Mouse (Mus musculus): ENCODE data around the gene Mprip. TPM values are rescaled to one million over a fixed set of nuclear protein-coding genes. Genes with fewer than 3 reads are reported as not detected.
A peak's percentile ranks its signal among the peaks of the same experiment; 100 is the strongest.

Mprip gene
- polyA plus RNA-seq, 1 experiment: 246 TPM

DNA sequence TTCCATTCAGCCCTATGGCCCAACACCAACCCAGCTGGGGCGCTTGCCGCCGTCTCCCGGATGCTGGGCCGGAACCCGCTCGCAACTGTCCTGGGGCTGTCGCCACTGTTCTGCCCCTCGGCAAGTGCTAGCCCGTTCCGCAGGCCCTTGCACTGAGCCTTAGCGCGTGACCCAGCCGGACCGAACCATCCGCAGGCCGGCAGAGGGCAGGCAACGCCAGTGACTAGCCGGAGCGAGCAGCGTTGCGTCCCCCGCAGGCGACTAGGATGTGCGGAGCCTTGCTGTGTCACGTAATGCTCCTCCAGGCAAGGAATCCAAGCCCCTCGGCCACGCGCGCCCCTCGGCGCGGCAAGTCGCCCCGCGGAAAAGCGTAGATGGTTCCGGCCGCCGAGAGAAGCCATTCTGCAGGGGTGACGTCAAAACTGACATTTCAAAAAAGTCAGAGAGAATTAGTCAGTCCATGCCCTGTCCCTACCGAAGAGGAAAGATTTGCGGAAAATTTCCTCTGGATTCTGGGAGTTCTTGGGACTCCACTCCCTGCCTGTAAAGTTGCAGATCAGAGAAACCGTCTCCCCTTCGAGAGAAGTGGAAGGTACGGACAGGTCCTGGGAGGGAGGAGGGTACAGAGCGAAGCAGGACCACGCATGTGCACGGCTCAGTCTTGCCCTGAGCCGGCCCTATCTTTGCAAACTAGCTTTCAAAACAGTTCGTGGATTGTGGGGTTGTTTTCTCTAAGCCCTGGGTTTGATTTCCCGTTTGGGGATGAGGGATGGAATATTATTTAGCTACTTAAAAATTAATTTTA, 148.8 kb downstream of the Mprip start, which contains the start of gene Flcn:
Gene Flcn (minus strand): TSS at position 347 of the 805 bp plus-strand sequence.
- Histone ChIP-seq H3K27ac (ENCODE audit: control insufficient read depth, insufficient read depth, low read depth, low read length) (peak within 1 kb of the TSS; percentile 98), H3K27me3 (ENCODE audit: control insufficient read depth, insufficient read depth, low read length) (no peaks in the 10 kb centered on the region), H3K4me1 (ENCODE audit: control insufficient read depth, insufficient read depth, low read length) (peaks cover 7% of the 10 kb centered on the region), H3K36me3 (ENCODE audit: control insufficient read depth, insufficient read depth, low read length) (no peaks in the 10 kb centered on the region; the same call in 1 of the 2 replicates), H3K4me3 (ENCODE audit: control insufficient read depth, low read depth, low read length) (peak within 1 kb of the TSS; percentile 90)
- TF ChIP-seq POLR2A (IDR thresholded peaks at IDR 0.05; ENCODE audit: control insufficient read depth, low read depth, low read length) (peak; percentile 93), CTCF (IDR thresholded peaks at IDR 0.05; ENCODE audit: control insufficient read depth, insufficient read depth, insufficient replicate concordance, low read depth, low read length) (no peak)

DNA sequence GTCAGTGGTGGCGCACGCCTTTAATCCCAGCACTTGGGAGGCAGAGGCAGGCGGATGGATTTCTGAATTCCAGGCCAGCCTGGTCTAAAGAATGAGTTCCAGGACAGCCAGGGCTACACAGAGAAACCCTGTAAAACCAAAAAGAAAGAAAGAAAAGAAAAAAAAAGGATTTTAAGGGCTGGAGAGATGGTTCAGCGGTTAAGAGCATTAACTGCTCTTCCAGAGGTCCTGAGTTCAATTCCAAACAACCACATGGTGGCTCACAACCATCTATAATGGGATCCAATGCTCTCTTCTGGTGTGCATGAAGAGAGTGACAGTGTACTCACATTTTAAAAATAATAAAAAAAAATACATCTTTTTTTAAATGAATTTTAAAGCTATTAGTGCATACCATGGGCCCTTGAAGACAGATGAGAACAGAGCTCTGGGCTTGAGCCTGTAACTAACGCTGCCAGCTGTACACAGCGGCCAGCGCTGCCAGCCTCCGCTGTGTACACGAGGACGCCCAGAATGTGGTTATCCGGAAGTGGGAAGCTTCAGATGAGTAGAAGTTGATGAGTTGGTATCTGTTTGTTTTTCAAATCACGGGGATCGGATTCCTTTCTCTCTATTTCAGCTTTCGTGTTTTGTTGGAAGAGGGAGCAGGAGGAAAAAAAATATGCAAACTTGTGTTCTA, 149.5 kb downstream of the Mprip start:
- Histone ChIP-seq H3K4me1 (ENCODE audit: control insufficient read depth, insufficient read depth, low read length) (peaks cover 7% of the 10 kb centered on the region), H3K27me3 (ENCODE audit: control insufficient read depth, insufficient read depth, low read length) (no peaks in the 10 kb centered on the region), H3K27ac (ENCODE audit: control insufficient read depth, insufficient read depth, low read depth, low read length) (no peak overlapping the region; the same call in 1 of the 2 replicates), H3K4me3 (ENCODE audit: control insufficient read depth, low read depth, low read length) (peak overlapping the region; percentile 90), H3K36me3 (ENCODE audit: control insufficient read depth, insufficient read depth, low read length) (no peaks in the 10 kb centered on the region; the same call in 1 of the 2 replicates)
- TF ChIP-seq CTCF (IDR thresholded peaks at IDR 0.05; ENCODE audit: control insufficient read depth, insufficient read depth, insufficient replicate concordance, low read depth, low read length): no peak
- no peak for TF ChIP-seq POLR2A (IDR thresholded peaks at IDR 0.05; ENCODE audit: control insufficient read depth, low read depth, low read length)

GRCm38 (mm10) chr11:59811211-59811610, 150.1 kb downstream of the Mprip start:
- no peaks in the 10 kb centered on the region; the same call in 1 of the 2 replicates for H3K36me3 ChIP-seq (ENCODE audit: control insufficient read depth, insufficient read depth, low read length)
- H3K4me1 ChIP-seq (ENCODE audit: control insufficient read depth, insufficient read depth, low read length): peaks cover 7% of the 10 kb centered on the region
- H3K4me3 ChIP-seq (ENCODE audit: control insufficient read depth, low read depth, low read length): no peak overlapping the region
- H3K27me3 ChIP-seq (ENCODE audit: control insufficient read depth, insufficient read depth, low read length): no peaks in the 10 kb centered on the region
- no peak overlapping the region for H3K27ac ChIP-seq (ENCODE audit: control insufficient read depth, insufficient read depth, low read depth, low read length)
- TF ChIP-seq POLR2A (IDR thresholded peaks at IDR 0.05; ENCODE audit: control insufficient read depth, low read depth, low read length): no peak
- no peak for TF ChIP-seq CTCF (IDR thresholded peaks at IDR 0.05; ENCODE audit: control insufficient read depth, insufficient read depth, insufficient replicate concordance, low read depth, low read length)

DNA sequence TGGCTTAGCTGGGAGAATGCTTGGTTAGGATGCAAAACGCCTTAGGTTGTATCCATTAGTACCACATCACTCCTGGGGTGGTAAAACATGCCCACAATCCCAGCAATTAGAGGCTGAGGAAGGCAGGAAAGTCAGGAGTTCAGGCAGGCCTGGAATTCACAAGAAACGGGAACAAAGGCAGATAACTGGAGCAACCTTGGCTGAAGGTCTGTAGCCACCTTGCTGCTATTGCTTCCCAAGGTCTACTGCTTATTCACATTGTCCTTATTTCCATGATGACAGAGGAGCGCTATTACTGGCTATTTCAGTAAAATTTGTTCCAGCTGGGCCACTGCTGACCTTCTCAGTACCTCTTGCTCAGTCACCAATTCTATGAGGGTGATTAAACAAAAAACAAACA, 152.2 kb downstream of the Mprip start:
- Histone ChIP-seq H3K27me3 (ENCODE audit: control insufficient read depth, insufficient read depth, low read length) (no peaks in the 10 kb centered on the region), H3K4me3 (ENCODE audit: control insufficient read depth, low read depth, low read length) (no peak overlapping the region), H3K4me1 (ENCODE audit: control insufficient read depth, insufficient read depth, low read length) (peaks cover 7% of the 10 kb centered on the region), H3K36me3 (ENCODE audit: control insufficient read depth, insufficient read depth, low read length) (no peaks in the 10 kb centered on the region), H3K27ac (ENCODE audit: control insufficient read depth, insufficient read depth, low read depth, low read length) (peak overlapping the region; percentile 14; the same call in 1 of the 2 replicates)
- no peak for TF ChIP-seq CTCF (IDR thresholded peaks at IDR 0.05; ENCODE audit: control insufficient read depth, insufficient read depth, insufficient replicate concordance, low read depth, low read length)
- TF ChIP-seq POLR2A (IDR thresholded peaks at IDR 0.05; ENCODE audit: control insufficient read depth, low read depth, low read length): no peak

DNA sequence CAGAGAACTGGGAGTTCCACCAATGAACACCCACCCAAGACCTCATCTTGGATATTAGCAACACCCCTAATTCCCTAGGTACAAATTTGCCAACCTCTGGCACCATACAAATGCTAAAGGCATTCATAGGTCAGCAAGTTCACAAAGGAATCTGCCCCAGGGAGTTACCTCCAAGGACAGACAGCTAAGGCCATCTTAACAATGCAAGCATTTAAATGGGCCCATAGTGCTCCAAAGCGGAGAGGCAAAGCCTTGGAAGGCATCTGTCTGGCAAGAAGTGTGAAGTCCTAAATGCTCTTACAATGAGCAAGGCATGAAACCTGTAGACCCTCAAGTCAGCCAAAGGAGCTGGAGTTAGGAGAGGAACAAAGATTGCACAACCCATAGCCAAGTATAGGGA, 153.2 kb downstream of the Mprip start:
- TF ChIP-seq POLR2A (IDR thresholded peaks at IDR 0.05; ENCODE audit: control insufficient read depth, low read depth, low read length) (no peak), CTCF (IDR thresholded peaks at IDR 0.05; ENCODE audit: control insufficient read depth, insufficient read depth, insufficient replicate concordance, low read depth, low read length) (no peak)
- H3K27ac ChIP-seq (ENCODE audit: control insufficient read depth, insufficient read depth, low read depth, low read length): no peak overlapping the region

GRCm38 (mm10) chr11:59814936-59815335, 153.8 kb downstream of the Mprip start:
- Histone ChIP-seq H3K27ac (ENCODE audit: control insufficient read depth, insufficient read depth, low read depth, low read length) (no peak overlapping the region), H3K36me3 (ENCODE audit: control insufficient read depth, insufficient read depth, low read length) (peaks cover 2% of the 10 kb centered on the region), H3K27me3 (ENCODE audit: control insufficient read depth, insufficient read depth, low read length) (no peaks in the 10 kb centered on the region), H3K4me1 (ENCODE audit: control insufficient read depth, insufficient read depth, low read length) (peaks cover 2% of the 10 kb centered on the region), H3K4me3 (ENCODE audit: control insufficient read depth, low read depth, low read length) (no peak overlapping the region)
- TF ChIP-seq CTCF (IDR thresholded peaks at IDR 0.05; ENCODE audit: control insufficient read depth, insufficient read depth, insufficient replicate concordance, low read depth, low read length) (no peak), POLR2A (IDR thresholded peaks at IDR 0.05; ENCODE audit: control insufficient read depth, low read depth, low read length) (no peak)

More for the DNA sequence above, 153.2 kb downstream of the Mprip start:
- Histone ChIP-seq H3K36me3 (ENCODE audit: control insufficient read depth, insufficient read depth, low read length) (no peaks in the 10 kb centered on the region), H3K27me3 (ENCODE audit: control insufficient read depth, insufficient read depth, low read length) (no peaks in the 10 kb centered on the region), H3K4me3 (ENCODE audit: control insufficient read depth, low read depth, low read length) (no peak overlapping the region), H3K4me1 (ENCODE audit: control insufficient read depth, insufficient read depth, low read length) (peaks cover 2% of the 10 kb centered on the region)

DNA sequence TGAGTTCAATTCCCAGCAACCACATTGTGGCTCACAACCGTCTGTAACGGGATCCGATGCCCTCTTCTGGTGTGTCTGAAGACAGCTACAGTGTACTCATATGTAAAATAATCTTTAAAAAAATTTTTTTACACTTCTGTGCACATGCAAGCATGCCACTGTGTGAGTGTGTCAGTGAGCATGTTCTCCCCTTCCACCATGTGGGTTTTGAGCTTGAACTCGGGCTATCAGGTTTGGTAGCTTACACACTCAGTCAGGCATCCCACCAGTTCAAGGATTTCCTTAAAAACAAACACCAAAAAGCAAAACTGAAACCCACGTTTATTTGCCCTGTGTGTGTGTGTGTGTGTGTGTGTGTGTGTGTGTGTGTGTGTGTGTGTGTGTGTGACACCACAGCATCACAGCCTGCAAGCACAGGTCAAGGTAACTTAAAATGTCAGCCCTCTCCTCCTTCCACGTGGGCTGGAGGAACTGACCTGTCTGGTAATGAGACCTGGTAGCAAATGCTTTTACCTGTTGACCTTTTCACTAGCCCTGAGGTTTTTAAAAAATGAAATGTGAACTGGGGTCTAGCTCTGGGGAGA, 154.5 kb downstream of the Mprip start:
- Histone ChIP-seq H3K4me1 (ENCODE audit: control insufficient read depth, insufficient read depth, low read length) (peaks cover 2% of the 10 kb centered on the region), H3K27ac (ENCODE audit: control insufficient read depth, insufficient read depth, low read depth, low read length) (no peak overlapping the region), H3K4me3 (ENCODE audit: control insufficient read depth, low read depth, low read length) (no peak overlapping the region), H3K36me3 (ENCODE audit: control insufficient read depth, insufficient read depth, low read length) (peaks cover 2% of the 10 kb centered on the region), H3K27me3 (ENCODE audit: control insufficient read depth, insufficient read depth, low read length) (no peaks in the 10 kb centered on the region)
- TF ChIP-seq CTCF (IDR thresholded peaks at IDR 0.05; ENCODE audit: control insufficient read depth, insufficient read depth, insufficient replicate concordance, low read depth, low read length): no peak
- TF ChIP-seq POLR2A (IDR thresholded peaks at IDR 0.05; ENCODE audit: control insufficient read depth, low read depth, low read length): no peak
